Mouse (Mus musculus) liver, embryonic 15.5 days (tissue): ENCODE results near the gene Apoa5. TPM values are rescaled to one million over a fixed set of nuclear protein-coding genes. Genes with fewer than 3 reads are reported as not detected.
A peak's percentile ranks its signal among the peaks of the same experiment; 100 is the strongest.

Source experiments
- ATAC-seq: fragments of 200-750 bp; cut with Nextera tagmentation; 2 replicates; pipeline ENCODE4 v1.8.0; 2017; ENCODE audit warnings: moderate number of reproducible peaks, mild to moderate bottlenecking, moderate library complexity; ENCODE audit not compliant: insufficient read depth
- H3K27ac ChIP-seq: fragments of 300-500 bp; sonication (generic); replicated peaks from 2 replicates; pipeline ENCODE4 v1.5.1; 2015; ENCODE audit warnings: mild to moderate bottlenecking, inconsistent platforms
- H3K27me3 ChIP-seq: fragments of 300-500 bp; sonication (generic); 2 replicates; pipeline ENCODE4 v1.6.1; 2015; ENCODE audit warnings: mild to moderate bottlenecking, inconsistent platforms
- H3K36me3 ChIP-seq: fragments of 300-500 bp; sonication (generic); replicated peaks from 2 replicates; pipeline ENCODE4 v1.6.1; 2015; ENCODE audit warnings: moderate library complexity, mild to moderate bottlenecking, inconsistent platforms
- H3K4me1 ChIP-seq: fragments of 300-500 bp; sonication (generic); replicated peaks from 2 replicates; pipeline ENCODE4 v1.6.1; 2015; ENCODE audit warnings: inconsistent platforms
- H3K4me2 ChIP-seq: fragments of 300-500 bp; sonication (generic); 2 replicates; pipeline ENCODE4 v1.6.1; 2015; ENCODE audit warnings: moderate library complexity, mild to moderate bottlenecking, inconsistent platforms
- H3K4me3 ChIP-seq: fragments of 300-500 bp; sonication (generic); replicated peaks from 2 replicates; pipeline ENCODE4 v1.5.1; 2015; ENCODE audit warnings: mild to moderate bottlenecking, inconsistent platforms
- H3K9ac ChIP-seq: fragments of 300-500 bp; sonication (generic); 2 replicates; pipeline ENCODE4 v1.6.1; 2015; ENCODE audit warnings: moderate library complexity, mild to moderate bottlenecking, inconsistent platforms
- H3K9me3 ChIP-seq: fragments of 300-500 bp; sonication (generic); replicated peaks from 2 replicates; pipeline ENCODE4 v1.6.1; 2016; ENCODE audit warnings: inconsistent platforms
- WGBS: fragments of 180-500 bp; shearing (Covaris S2); methylation state at CpG from one replicate; pipeline ENCODE4 v1.1.7; 2015; ENCODE audit warnings: mixed read lengths; ENCODE audit not compliant: insufficient replicate concordance; 5-methylcytosine and 5-hydroxymethylcytosine counted together
- polyA plus RNA-seq: library from polyadenylated mRNA; unstranded; fragments of >200 nt; fragmentation: Nextera tagmentation; extraction: Ambion mirVana; gene quantifications from 2 replicates; pipeline ENCODE4 v1.2.1, GENCODE M21; 2015

Gene Apoa5
- 0.69 and 1.3 TPM in 2 replicates for polyA plus RNA-seq

GRCm38 (mm10) chr9:46268343-46268873, at the start of gene Apoa5:
TSS of gene Apoa5 (plus strand) at chr9:46268633.
- Histone ChIP-seq H3K4me2 (no peak within 1 kb of the TSS), H3K9me3 (no peaks in the 10 kb centered on the region), H3K27me3 (peaks cover 14% of the 10 kb centered on the region; the same call in 1 of the 2 replicates), H3K4me1 (peaks cover 11% of the 10 kb centered on the region), H3K9ac (no peak within 1 kb of the TSS), H3K27ac (no peak within 1 kb of the TSS), H3K36me3 (no peaks in the 10 kb centered on the region), H3K4me3 (no peak within 1 kb of the TSS)
- WGBS, result 41% methylated on average over 7 of the region's 7 CpGs
- no peak for ATAC-seq

- no peak overlapping the region for H3K4me2 ChIP-seq
- H3K9ac ChIP-seq, result no peak overlapping the region
- peaks cover 32% of the 10 kb centered on the region for H3K4me1 ChIP-seq
- H3K4me3 ChIP-seq, result no peak overlapping the region
- H3K27ac ChIP-seq, result no peak overlapping the region
- WGBS, result 66% methylated on average over 6 of the region's 6 CpGs
- peaks cover 21% of the 10 kb centered on the region; the same call in 1 of the 2 replicates for H3K36me3 ChIP-seq
- H3K27me3 ChIP-seq, result no peaks in the 10 kb centered on the region
- ATAC-seq, result no peak
- no peaks in the 10 kb centered on the region for H3K9me3 ChIP-seq
These were observed 45.3 kb upstream of the Apoa5 start for GRCm38 (mm10) chr9:46223090-46223489.

DNA sequence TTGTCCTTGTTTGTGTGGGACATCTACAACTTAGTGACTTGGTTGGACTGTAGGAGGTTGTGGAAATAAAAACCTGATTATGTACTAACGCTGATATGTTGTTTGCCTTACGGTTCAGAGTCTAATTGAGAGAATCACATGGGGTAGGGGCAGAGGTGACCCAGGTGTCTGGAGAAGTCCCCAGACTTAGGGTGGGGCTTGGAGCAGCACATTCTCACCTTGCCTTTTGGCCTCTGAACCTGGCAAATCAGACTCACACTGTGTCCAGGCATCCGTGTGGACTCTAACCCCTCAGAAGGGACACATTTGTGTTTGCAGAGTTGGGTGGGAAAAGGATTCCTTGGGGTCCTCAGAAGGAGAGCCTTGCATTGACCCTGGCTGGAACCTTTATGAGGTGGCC, 44.3 kb upstream of the Apoa5 start:
- H3K36me3 ChIP-seq, result peaks cover 21% of the 10 kb centered on the region; the same call in 1 of the 2 replicates
- no peak overlapping the region for H3K9ac ChIP-seq
- peak overlapping the region; percentile 45; the same call in 1 of the 2 replicates for H3K27ac ChIP-seq
- no peak overlapping the region for H3K4me2 ChIP-seq
- WGBS, result 65% methylated on average over 3 of the region's 3 CpGs
- H3K4me1 ChIP-seq, result peaks cover 33% of the 10 kb centered on the region
- no peak overlapping the region for H3K4me3 ChIP-seq
- H3K9me3 ChIP-seq, result no peaks in the 10 kb centered on the region
- H3K27me3 ChIP-seq, result no peaks in the 10 kb centered on the region
- no peak for ATAC-seq

GRCm38 (mm10) chr9:46224945-46225660, 43.3 kb upstream of the Apoa5 start:
- no peak for ATAC-seq
- WGBS, result 38% methylated on average over 5 of the region's 5 CpGs
- no peaks in the 10 kb centered on the region for H3K27me3 ChIP-seq
- no peaks in the 10 kb centered on the region for H3K9me3 ChIP-seq
- H3K27ac ChIP-seq, result 0 out of 2 replicates have a peak overlapping the region, but pooled peaks have one; percentile 45
- H3K36me3 ChIP-seq, result 0 out of 2 replicates have a peak, but pooled peaks cover 20% of the 10 kb centered on the region
- H3K4me1 ChIP-seq, result peaks cover 35% of the 10 kb centered on the region
- H3K4me2 ChIP-seq, result no peak overlapping the region
- no peak overlapping the region for H3K9ac ChIP-seq
- no peak overlapping the region for H3K4me3 ChIP-seq

DNA sequence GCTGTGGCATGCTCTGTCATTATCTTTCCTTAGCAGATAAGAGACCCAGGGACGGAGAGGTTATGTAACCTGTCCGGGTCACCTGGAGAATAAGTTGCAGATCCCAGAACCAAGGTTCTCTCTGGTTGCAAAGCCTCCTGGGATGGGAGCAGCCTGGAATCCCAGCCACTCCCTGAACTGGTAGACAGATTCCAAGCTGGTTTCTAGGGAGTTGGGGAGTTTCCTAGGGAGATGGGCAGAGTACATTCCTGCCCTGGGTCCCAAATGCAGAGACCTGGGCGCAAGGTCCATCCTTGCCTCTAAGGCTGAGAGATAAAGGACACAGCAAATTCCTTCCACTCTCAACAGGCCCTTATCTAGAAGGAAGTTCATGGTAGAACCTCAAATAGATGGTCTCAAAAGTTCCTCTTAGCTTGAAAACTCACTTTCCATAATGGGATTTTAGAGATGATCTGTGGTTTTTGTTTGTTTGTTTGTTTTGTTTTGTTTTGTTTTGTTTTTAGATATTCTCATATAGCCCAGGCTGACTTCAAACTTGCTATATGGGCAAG, 41.3 kb upstream of the Apoa5 start:
- peaks cover 27% of the 10 kb centered on the region for H3K4me1 ChIP-seq
- H3K36me3 ChIP-seq, result 0 out of 2 replicates have a peak, but pooled peaks cover 3% of the 10 kb centered on the region
- no peak overlapping the region for H3K4me2 ChIP-seq
- 43% methylated on average over 3 of the region's 3 CpGs for WGBS
- H3K27me3 ChIP-seq, result no peaks in the 10 kb centered on the region; the same call in 1 of the 2 replicates
- H3K9ac ChIP-seq, result no peak overlapping the region
- no peak for ATAC-seq
- H3K27ac ChIP-seq, result no peak overlapping the region
- no peak overlapping the region for H3K4me3 ChIP-seq
- no peaks in the 10 kb centered on the region for H3K9me3 ChIP-seq

GRCm38 (mm10) chr9:46228491-46228890, 39.9 kb upstream of the Apoa5 start, which contains the start of gene Apoa1:
TSS of gene Apoa1 (plus strand) at chr9:46228580.
- Histone ChIP-seq H3K4me1 (peaks cover 30% of the 10 kb centered on the region), H3K27me3 (no peaks in the 10 kb centered on the region; the same call in 1 of the 2 replicates), H3K4me2 (peak within 1 kb of the TSS; percentile 68), H3K36me3 (no peaks in the 10 kb centered on the region), H3K4me3 (peak within 1 kb of the TSS; percentile 49), H3K9ac (peak within 1 kb of the TSS; percentile 40; the same call in 1 of the 2 replicates), H3K9me3 (no peaks in the 10 kb centered on the region), H3K27ac (peak within 1 kb of the TSS; percentile 51)
- ATAC-seq, result peak; percentile 69
- WGBS, result 55% methylated on average over 9 of the region's 9 CpGs

DNA sequence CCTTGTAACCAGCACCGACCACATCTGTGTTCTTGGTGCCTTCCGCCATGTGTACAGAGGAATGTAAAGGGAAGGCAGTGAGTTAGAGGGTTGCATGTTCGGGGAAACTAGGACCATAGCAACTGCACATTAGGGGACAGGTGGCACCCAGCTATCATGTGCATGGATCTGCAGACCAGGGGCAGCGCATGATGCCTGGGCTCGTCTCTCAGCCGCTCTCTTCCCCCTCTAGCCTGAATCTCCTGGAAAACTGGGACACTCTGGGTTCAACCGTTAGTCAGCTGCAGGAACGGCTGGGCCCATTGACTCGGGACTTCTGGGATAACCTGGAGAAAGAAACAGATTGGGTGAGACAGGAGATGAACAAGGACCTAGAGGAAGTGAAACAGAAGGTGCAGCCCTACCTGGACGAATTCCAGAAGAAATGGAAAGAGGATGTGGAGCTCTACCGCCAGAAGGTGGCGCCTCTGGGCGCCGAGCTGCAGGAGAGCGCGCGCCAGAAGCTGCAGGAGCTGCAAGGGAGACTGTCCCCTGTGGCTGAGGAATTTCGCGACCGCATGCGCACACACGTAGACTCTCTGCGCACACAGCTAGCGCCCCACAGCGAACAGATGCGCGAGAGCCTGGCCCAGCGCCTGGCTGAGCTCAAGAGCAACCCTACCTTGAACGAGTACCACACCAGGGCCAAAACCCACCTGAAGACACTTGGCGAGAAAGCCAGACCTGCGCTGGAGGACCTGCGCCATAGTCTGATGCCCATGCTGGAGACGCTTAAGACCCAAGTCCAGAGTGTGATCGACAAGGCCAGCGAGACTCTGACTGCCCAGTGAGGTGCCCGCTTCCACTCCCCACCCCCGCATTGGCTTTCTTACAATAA, 38.6 kb upstream of the Apoa5 start:
- 12% methylated on average over 37 of the region's 37 CpGs for WGBS
- H3K9me3 ChIP-seq, result no peaks in the 10 kb centered on the region
- no peaks in the 10 kb centered on the region for H3K36me3 ChIP-seq
- H3K4me2 ChIP-seq, result peak overlapping the region; percentile 68
- peak overlapping the region; percentile 40 for H3K9ac ChIP-seq
- H3K27me3 ChIP-seq, result no peaks in the 10 kb centered on the region; the same call in 1 of the 2 replicates
- H3K27ac ChIP-seq, result peak overlapping the region; percentile 51
- ATAC-seq, result peak; percentile 34; the same call in 1 of the 2 replicates
- H3K4me3 ChIP-seq, result peak overlapping the region; percentile 49
- peaks cover 18% of the 10 kb centered on the region for H3K4me1 ChIP-seq

- Histone ChIP-seq H3K4me2 (peak overlapping the region; percentile 68), H3K9ac (peak overlapping the region; percentile 40; the same call in 1 of the 2 replicates), H3K36me3 (no peaks in the 10 kb centered on the region), H3K27me3 (no peaks in the 10 kb centered on the region; the same call in 1 of the 2 replicates), H3K4me1 (peaks cover 22% of the 10 kb centered on the region), H3K4me3 (peak overlapping the region; percentile 49), H3K9me3 (no peaks in the 10 kb centered on the region), H3K27ac (peak overlapping the region; percentile 51)
- no peak for ATAC-seq
- 33% methylated on average over 13 of the region's 13 CpGs for WGBS
These were observed 37.9 kb upstream of the Apoa5 start for GRCm38 (mm10) chr9:46230450-46230975.

- Histone ChIP-seq H3K4me3 (no peak overlapping the region), H3K27ac (0 out of 2 replicates have a peak overlapping the region, but pooled peaks have one; percentile 43), H3K9me3 (no peaks in the 10 kb centered on the region), H3K4me2 (no peak overlapping the region), H3K9ac (no peak overlapping the region), H3K36me3 (no peaks in the 10 kb centered on the region), H3K27me3 (no peaks in the 10 kb centered on the region; the same call in 1 of the 2 replicates), H3K4me1 (peaks cover 22% of the 10 kb centered on the region)
- WGBS, result 63% methylated on average over 6 of the region's 6 CpGs
- ATAC-seq, result no peak
These were observed 33.2 kb upstream of the Apoa5 start for GRCm38 (mm10) chr9:46235196-46235595.

GRCm38 (mm10) chr9:46235596-46235648, 33.0 kb upstream of the Apoa5 start, which contains the start of gene Apoc3:
TSS of gene Apoc3 (minus strand) at chr9:46235636.
- H3K4me2 ChIP-seq, result no peak within 1 kb of the TSS
- H3K9ac ChIP-seq, result no peak within 1 kb of the TSS

More at GRCm38 (mm10) chr9:46235596-46235648, 33.0 kb upstream of the Apoa5 start, which contains the start of gene Apoc3:
- no peak for ATAC-seq
- Histone ChIP-seq H3K4me3 (no peak within 1 kb of the TSS), H3K27ac (0 out of 2 replicates have a peak within 1 kb of the TSS, but pooled peaks have one; percentile 43), H3K27me3 (no peaks in the 10 kb centered on the region; the same call in 1 of the 2 replicates), H3K4me1 (peaks cover 19% of the 10 kb centered on the region), H3K9me3 (no peaks in the 10 kb centered on the region), H3K36me3 (no peaks in the 10 kb centered on the region)
